Mouse (Mus musculus): ENCODE data around the gene 4930503B20Rik.

GRCm38 (mm10) chr3:146641818-146642427 is 9.2 kb downstream of the 4930503B20Rik start:
- TF ChIP-seq CTCF (IDR thresholded peaks at IDR 0.05; ENCODE audit: low read depth): no peak
- TF ChIP-seq EP300 (IDR thresholded peaks at IDR 0.05; ENCODE audit: low read depth): no peak
